Mouse (Mus musculus) embryo, embryonic 11.5 days (tissue): ENCODE results near the gene Hnrnpul1.
"Not testable (repeated sequence)": the region's sequence is repeated elsewhere in the genome, so short reads cannot be mapped to it uniquely, and the experiment has no call there.

Source experiments
- DNase-seq: peaks from one replicate; pipeline ENCODE4 v3.0.0-alpha.2; 2012; ENCODE audit warnings: low read depth, low spot score

Hnrnpul1 gene

GRCm38 (mm10) chr7:25754738-25755467 is at the start of gene Hnrnpul1:
TSS of gene Hnrnpul1 (minus strand) at chr7:25754757.
- peak; percentile 98 for DNase-seq

GRCm38 (mm10) chr7:25803460-25803859 is 48.9 kb upstream of the Hnrnpul1 start:
- DNase-seq: no peak

- peak; percentile 64 for DNase-seq
These were observed 47.9 kb upstream of the Hnrnpul1 start for GRCm38 (mm10) chr7:25802241-25803125.

GRCm38 (mm10) chr7:25801031-25801430 is 46.5 kb upstream of the Hnrnpul1 start:
- no peak for DNase-seq

GRCm38 (mm10) chr7:25799369-25799768 is 44.8 kb upstream of the Hnrnpul1 start:
- DNase-seq: no peak

GRCm38 (mm10) chr7:25798540-25798939 is 44.0 kb upstream of the Hnrnpul1 start:
- DNase-seq: no peak

- DNase-seq: no peak
These were observed 40.2 kb upstream of the Hnrnpul1 start for GRCm38 (mm10) chr7:25794775-25795174.

GRCm38 (mm10) chr7:25793679-25794078 is 39.1 kb upstream of the Hnrnpul1 start:
- no peak for DNase-seq

- DNase-seq: not testable (repeated sequence)
These were observed 38.4 kb upstream of the Hnrnpul1 start for GRCm38 (mm10) chr7:25792966-25793365.

GRCm38 (mm10) chr7:25790615-25791014 is 36.1 kb upstream of the Hnrnpul1 start:
- no peak for DNase-seq

- DNase-seq: no peak
These were observed 34.5 kb upstream of the Hnrnpul1 start for GRCm38 (mm10) chr7:25789129-25789440.

- DNase-seq: peak; percentile 63
These were observed 33.9 kb upstream of the Hnrnpul1 start, which contains the start of gene Axl for GRCm38 (mm10) chr7:25788220-25789128. TSS of gene Axl (minus strand) at chr7:25788705.

GRCm38 (mm10) chr7:25787456-25788219 is 33.1 kb upstream of the Hnrnpul1 start:
- DNase-seq: no peak

- no peak for DNase-seq
These were observed 32.4 kb upstream of the Hnrnpul1 start for GRCm38 (mm10) chr7:25786974-25787373.

- no peak for DNase-seq
These were observed 31.2 kb upstream of the Hnrnpul1 start for GRCm38 (mm10) chr7:25785752-25786151.

GRCm38 (mm10) chr7:25784808-25785207 is 30.3 kb upstream of the Hnrnpul1 start:
- no peak for DNase-seq

GRCm38 (mm10) chr7:25783746-25784145 is 29.2 kb upstream of the Hnrnpul1 start:
- no peak for DNase-seq

GRCm38 (mm10) chr7:25782744-25783143 is 28.2 kb upstream of the Hnrnpul1 start:
- no peak for DNase-seq

- DNase-seq: no peak
These were observed 27.5 kb upstream of the Hnrnpul1 start for GRCm38 (mm10) chr7:25781937-25782610.

GRCm38 (mm10) chr7:25781321-25781936 is 26.9 kb upstream of the Hnrnpul1 start:
- DNase-seq: no peak
